Mouse (Mus musculus) midbrain, embryonic 15.5 days (tissue): ENCODE measurements around the gene Mau2. TPM values are rescaled to one million over a fixed set of nuclear protein-coding genes. Genes with fewer than 3 reads are reported as not detected.
"Not testable (repeated sequence)": the region's sequence is repeated elsewhere in the genome, so short reads cannot be mapped to it uniquely, and the experiment has no call there.

ENCODE experiments used
- ATAC-seq: fragments of 200-750 bp; cut with Nextera tagmentation; replicated peaks from 2 replicates; pipeline ENCODE4 v1.8.0; 2017; ENCODE audit warnings: moderate TSS enrichment
- H3K27ac ChIP-seq: fragments of 300-500 bp; sonication (generic); 2 replicates; pipeline ENCODE4 v1.5.1; 2015; ENCODE audit warnings: mild to moderate bottlenecking, inconsistent platforms
- H3K27me3 ChIP-seq: fragments of 300-500 bp; sonication (generic); replicated peaks from 2 replicates; pipeline ENCODE4 v1.6.1; 2015; ENCODE audit warnings: inconsistent platforms
- H3K36me3 ChIP-seq: fragments of 300-500 bp; sonication (generic); replicated peaks from 2 replicates; pipeline ENCODE4 v1.6.1; 2015; ENCODE audit warnings: inconsistent platforms
- H3K4me1 ChIP-seq: fragments of 300-500 bp; sonication (generic); 2 replicates; pipeline ENCODE4 v1.6.1; 2015; ENCODE audit warnings: inconsistent platforms
- H3K4me2 ChIP-seq: fragments of 300-500 bp; sonication (generic); 2 replicates; pipeline ENCODE4 v1.6.1; 2015; ENCODE audit warnings: inconsistent platforms, mild to moderate bottlenecking, moderate library complexity
- H3K4me3 ChIP-seq: fragments of 300-500 bp; sonication (generic); 2 replicates; pipeline ENCODE4 v1.5.1; 2015; ENCODE audit warnings: mild to moderate bottlenecking, inconsistent platforms
- H3K9ac ChIP-seq: fragments of 300-500 bp; sonication (generic); 2 replicates; pipeline ENCODE4 v1.6.1; 2015; ENCODE audit warnings: mild to moderate bottlenecking, inconsistent platforms
- H3K9me3 ChIP-seq: fragments of 300-500 bp; sonication (generic); 2 replicates; pipeline ENCODE4 v1.6.1; 2016; ENCODE audit warnings: inconsistent platforms
- WGBS: fragments of 180-500 bp; shearing (Covaris S2); methylation state at CpG from one replicate; pipeline ENCODE4 v1.1.7; 2015; ENCODE audit warnings: mixed read lengths; 5-methylcytosine and 5-hydroxymethylcytosine counted together
- polyA plus RNA-seq: library from polyadenylated mRNA; unstranded; fragments of >200 nt; fragmentation: Nextera tagmentation; extraction: Ambion mirVana; gene quantifications from 2 replicates; pipeline ENCODE4 v1.2.1, GENCODE M21; 2015

The Mau2 gene
- polyA plus RNA-seq, 1 experiment from 2014 or later, result 87.8 TPM

GRCm38 (mm10) chr8:70071836-70072440 lies 29.4 kb upstream of the Mau2 start:
- Histone ChIP-seq H3K36me3 (peaks cover 34% of the 10 kb centered on the region), H3K27me3 (no peaks in the 10 kb centered on the region), H3K4me3 (no peak overlapping the region), H3K4me2 (no peak overlapping the region), H3K27ac (no peak overlapping the region), H3K9ac (no peak overlapping the region), H3K4me1 (no peaks in the 10 kb centered on the region), H3K9me3 (no peaks in the 10 kb centered on the region)
- no peak; the same call in 1 of the 2 replicates for ATAC-seq
- 88% methylated on average over 2 of the region's 2 CpGs for WGBS

DNA sequence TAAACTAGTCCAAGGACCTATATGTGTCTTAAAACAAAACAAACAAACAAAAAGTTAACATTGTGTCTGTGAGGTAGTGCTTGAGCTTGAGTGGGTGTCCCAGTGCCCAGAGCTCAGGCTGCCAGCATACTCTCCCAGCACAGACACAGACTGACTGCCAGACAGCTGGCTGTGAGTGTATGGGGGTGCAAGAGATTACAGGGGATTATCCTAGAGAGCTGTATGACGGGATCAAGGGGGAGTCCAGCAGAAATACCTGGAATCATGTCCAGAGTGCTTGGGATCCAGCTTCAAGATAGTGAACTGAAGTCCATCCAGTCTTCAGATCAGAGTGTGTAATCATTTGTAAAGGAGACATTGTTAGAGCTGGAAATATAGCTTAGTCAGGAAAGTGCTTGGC lies 15.2 kb upstream of the Mau2 start:
- WGBS, result 65% methylated on average over 1 of the region's 1 CpGs
- no peaks in the 10 kb centered on the region for H3K9me3 ChIP-seq
- no peak overlapping the region for H3K27ac ChIP-seq
- no peak overlapping the region for H3K4me2 ChIP-seq
- no peaks in the 10 kb centered on the region for H3K4me1 ChIP-seq
- H3K36me3 ChIP-seq, result peaks cover 68% of the 10 kb centered on the region
- no peaks in the 10 kb centered on the region for H3K27me3 ChIP-seq
- ATAC-seq, result no peak
- H3K4me3 ChIP-seq, result no peak overlapping the region
- no peak overlapping the region for H3K9ac ChIP-seq

DNA sequence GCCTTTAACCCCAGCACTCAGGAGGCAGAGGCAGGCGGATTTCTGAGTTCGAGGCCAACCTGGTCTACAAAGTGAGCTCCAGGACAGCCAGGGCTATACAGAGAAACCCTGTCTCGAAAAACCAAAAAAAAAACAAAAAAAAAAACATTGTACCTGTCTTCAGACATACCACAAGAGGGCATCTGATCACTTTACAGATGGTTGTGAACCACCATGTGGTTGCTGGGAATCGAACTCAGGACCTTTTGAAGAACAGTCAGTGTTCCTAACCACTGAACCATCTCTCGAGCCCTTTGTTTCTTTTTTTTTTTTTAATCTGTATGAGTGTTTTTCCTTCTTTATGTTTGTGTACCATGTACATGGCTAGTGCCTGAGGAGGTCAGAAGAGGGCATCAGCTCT lies 7.9 kb upstream of the Mau2 start:
- H3K4me1 ChIP-seq, H3K9ac ChIP-seq, H3K4me2 ChIP-seq, H3K9me3 ChIP-seq, H3K27me3 ChIP-seq, ATAC-seq, H3K4me3 ChIP-seq, H3K27ac ChIP-seq: not testable (repeated sequence)
- H3K36me3 ChIP-seq, result peaks cover 38% of the 10 kb centered on the region
- WGBS, result 93% methylated on average over 5 of the region's 5 CpGs

DNA sequence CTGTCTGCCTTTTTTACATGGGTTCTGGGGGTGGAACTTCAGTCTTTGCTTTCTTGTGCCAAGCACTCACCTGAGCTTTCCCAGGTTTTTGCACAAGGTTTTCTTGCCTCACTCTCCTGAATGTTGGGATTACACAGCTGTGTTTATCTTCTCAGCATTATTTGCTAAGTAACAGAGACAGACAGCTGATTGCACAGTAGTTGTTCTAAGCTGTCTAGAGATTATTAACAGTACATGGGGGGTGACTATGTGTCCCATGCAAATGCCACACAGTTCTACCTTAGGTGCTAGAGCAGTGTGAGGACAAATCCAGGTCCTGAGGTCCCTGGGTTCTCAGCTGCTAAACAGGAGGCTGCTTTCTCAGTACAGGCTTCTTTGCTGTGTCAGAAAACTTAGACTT lies 7.1 kb upstream of the Mau2 start:
- Histone ChIP-seq H3K4me2 (no peak overlapping the region), H3K9me3 (no peaks in the 10 kb centered on the region), H3K27ac (no peak overlapping the region), H3K4me3 (no peak overlapping the region), H3K9ac (no peak overlapping the region), H3K4me1 (peaks cover 1% of the 10 kb centered on the region), H3K36me3 (peaks cover 34% of the 10 kb centered on the region), H3K27me3 (no peaks in the 10 kb centered on the region)
- ATAC-seq, result no peak

- peak overlapping the region; percentile 94; the same call in 1 of the 2 replicates for H3K9ac ChIP-seq
Observed at GRCm38 (mm10) chr8:70043996-70044395, 1.5 kb upstream of the Mau2 start.

GRCm38 (mm10) chr8:70041885-70042546 lies 518 bp downstream of the Mau2 start:
- ATAC-seq, result peak; percentile 2; the same call in 1 of the 2 replicates
- Histone ChIP-seq H3K9me3 (no peaks in the 10 kb centered on the region), H3K9ac (peak overlapping the region; percentile 94), H3K4me3 (peak overlapping the region; percentile 85), H3K4me2 (peak overlapping the region; percentile 78), H3K36me3 (peaks cover 3% of the 10 kb centered on the region; the same call in 1 of the 2 replicates), H3K27me3 (no peaks in the 10 kb centered on the region), H3K4me1 (peaks cover 39% of the 10 kb centered on the region), H3K27ac (peak overlapping the region; percentile 89)
- under 1% methylated on average over 47 of the region's 47 CpGs for WGBS

More at GRCm38 (mm10) chr8:70043996-70044395, 1.5 kb upstream of the Mau2 start:
- Histone ChIP-seq H3K27ac (no peak overlapping the region), H3K27me3 (no peaks in the 10 kb centered on the region), H3K4me1 (peaks cover 39% of the 10 kb centered on the region), H3K9me3 (no peaks in the 10 kb centered on the region), H3K4me3 (peak overlapping the region; percentile 85), H3K36me3 (no peaks in the 10 kb centered on the region; the same call in 1 of the 2 replicates), H3K4me2 (peak overlapping the region; percentile 78)
- ATAC-seq, result no peak
- whole genome bisulfite sequencing, result 90% methylated on average over 5 of the region's 5 CpGs

DNA sequence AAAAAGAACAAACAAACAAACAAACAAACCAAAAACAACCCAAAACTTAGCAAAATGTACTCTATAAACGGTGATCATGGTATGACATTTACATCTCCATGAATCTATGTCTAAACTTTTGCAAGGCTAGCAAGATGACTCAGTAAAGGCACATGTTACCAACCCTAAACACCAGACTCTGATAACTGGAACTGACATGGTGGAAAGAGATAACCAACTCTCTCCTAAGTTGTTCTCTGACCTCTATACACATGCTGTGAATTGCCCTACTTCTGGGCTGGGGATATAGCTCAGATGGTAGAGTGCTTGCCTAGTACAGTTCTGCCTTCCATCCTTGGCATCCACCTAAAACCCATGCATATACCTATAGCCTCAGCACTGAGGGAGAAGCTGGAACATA lies 4.5 kb downstream of the Mau2 start:
- H3K27me3 ChIP-seq, result no peaks in the 10 kb centered on the region
- H3K4me3 ChIP-seq, result no peak overlapping the region
- no peak overlapping the region for H3K4me2 ChIP-seq
- H3K36me3 ChIP-seq, result peaks cover 3% of the 10 kb centered on the region; the same call in 1 of the 2 replicates
- H3K27ac ChIP-seq, result no peak overlapping the region
- whole genome bisulfite sequencing, result 83% methylated on average over 1 of the region's 1 CpGs
- H3K4me1 ChIP-seq, result peaks cover 24% of the 10 kb centered on the region
- H3K9me3 ChIP-seq, result no peaks in the 10 kb centered on the region
- no peak for ATAC-seq
- H3K9ac ChIP-seq, result no peak overlapping the region

- Histone ChIP-seq H3K36me3 (peaks cover 52% of the 10 kb centered on the region), H3K27ac (no peak overlapping the region), H3K4me3 (no peak overlapping the region), H3K9ac (no peak overlapping the region), H3K27me3 (no peaks in the 10 kb centered on the region), H3K4me2 (no peak overlapping the region), H3K9me3 (no peaks in the 10 kb centered on the region), H3K4me1 (no peaks in the 10 kb centered on the region)
- no peak for ATAC-seq
- WGBS, result 100% methylated on average over 1 of the region's 1 CpGs
Observed at GRCm38 (mm10) chr8:70030255-70030654, 12.3 kb downstream of the Mau2 start.

DNA sequence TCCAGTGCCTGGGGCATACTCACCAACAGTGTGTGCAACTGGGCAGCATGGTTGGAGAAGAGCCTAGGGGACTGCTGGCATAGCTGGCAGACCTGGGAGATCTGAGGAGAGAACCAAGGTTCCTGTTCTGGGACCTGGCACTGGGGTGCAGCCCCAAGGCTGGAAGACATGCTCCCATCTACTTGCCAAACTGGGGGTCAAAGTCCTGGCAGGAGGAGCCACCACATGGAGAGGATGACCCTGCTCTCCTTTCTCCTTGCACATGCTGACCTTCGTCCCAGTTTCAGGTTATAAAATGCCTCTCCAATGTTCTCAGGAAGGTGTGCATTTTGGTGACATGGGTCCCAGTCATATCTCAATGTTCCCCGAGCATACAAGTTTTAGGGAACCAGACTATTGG lies 16.4 kb downstream of the Mau2 start:
- H3K4me1 ChIP-seq, result no peaks in the 10 kb centered on the region

DNA sequence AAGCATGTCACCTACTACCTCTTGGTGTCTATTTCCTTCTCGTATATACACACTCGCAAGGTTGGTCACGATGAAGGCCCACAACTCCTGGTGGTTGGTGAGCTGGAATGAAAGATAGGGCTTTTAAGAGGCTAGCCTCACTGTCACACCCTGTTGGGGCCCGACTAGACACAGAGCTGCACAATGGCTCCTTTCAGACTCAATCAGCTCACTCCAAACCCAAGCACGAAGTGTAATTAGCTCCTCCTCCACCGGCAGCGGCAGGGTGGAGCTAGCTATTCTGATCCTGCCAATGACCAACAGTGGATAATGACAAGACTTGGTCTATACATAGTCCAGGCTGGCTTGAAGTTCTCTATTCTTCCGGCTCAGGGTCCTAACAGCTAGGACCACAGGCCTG lies 18.9 kb downstream of the Mau2 start:
- no peak for ATAC-seq
- 75% methylated on average over 8 of the region's 8 CpGs for WGBS
- no peak overlapping the region for H3K4me3 ChIP-seq
- H3K4me1 ChIP-seq, result no peaks in the 10 kb centered on the region
- H3K9ac ChIP-seq, result no peak overlapping the region
- no peaks in the 10 kb centered on the region for H3K27me3 ChIP-seq
- H3K36me3 ChIP-seq, result peaks cover 95% of the 10 kb centered on the region
- no peaks in the 10 kb centered on the region for H3K9me3 ChIP-seq
- no peak overlapping the region for H3K4me2 ChIP-seq
- H3K27ac ChIP-seq, result no peak overlapping the region

More for the DNA sequence above, 16.4 kb downstream of the Mau2 start:
- no peak overlapping the region for H3K27ac ChIP-seq
- peaks cover 91% of the 10 kb centered on the region for H3K36me3 ChIP-seq
- no peaks in the 10 kb centered on the region for H3K27me3 ChIP-seq
- no peaks in the 10 kb centered on the region for H3K9me3 ChIP-seq
- no peak overlapping the region for H3K4me3 ChIP-seq
- WGBS, result 89% methylated on average over 2 of the region's 2 CpGs
- H3K9ac ChIP-seq, result no peak overlapping the region
- H3K4me2 ChIP-seq, result no peak overlapping the region
- ATAC-seq, result no peak

- H3K9ac ChIP-seq, result no peak overlapping the region
- H3K27ac ChIP-seq, result no peak overlapping the region
- no peaks in the 10 kb centered on the region for H3K27me3 ChIP-seq
- no peak for ATAC-seq
- no peaks in the 10 kb centered on the region for H3K4me1 ChIP-seq
- no peaks in the 10 kb centered on the region for H3K9me3 ChIP-seq
- H3K36me3 ChIP-seq, result peaks cover 35% of the 10 kb centered on the region
- WGBS, result 79% methylated on average over 1 of the region's 1 CpGs
- H3K4me3 ChIP-seq, result no peak overlapping the region
- H3K4me2 ChIP-seq, result no peak overlapping the region
Observed at GRCm38 (mm10) chr8:70015017-70015416, 27.5 kb downstream of the Mau2 start.

DNA sequence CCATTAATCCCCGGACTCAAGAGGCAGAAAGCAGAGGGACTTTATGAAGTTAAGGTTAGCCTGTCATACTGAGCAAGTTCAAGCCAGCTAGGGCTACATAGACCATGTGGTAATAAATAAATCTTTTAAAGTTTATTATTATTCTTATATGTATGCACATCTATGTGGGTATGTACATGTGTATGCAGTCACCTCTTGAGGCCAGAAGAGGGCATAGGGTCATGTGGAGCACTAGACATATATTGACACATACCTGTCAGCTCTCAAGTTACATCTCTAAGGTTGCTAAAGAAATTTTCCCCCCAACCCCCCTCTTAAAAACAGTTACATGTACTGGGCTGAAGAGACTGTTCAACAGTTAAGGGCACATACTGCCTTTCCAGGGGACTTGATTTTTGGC lies 29.8 kb downstream of the Mau2 start:
- no peaks in the 10 kb centered on the region for H3K4me1 ChIP-seq
- no peak; the same call in 1 of the 2 replicates for ATAC-seq
- no peak overlapping the region for H3K27ac ChIP-seq

DNA sequence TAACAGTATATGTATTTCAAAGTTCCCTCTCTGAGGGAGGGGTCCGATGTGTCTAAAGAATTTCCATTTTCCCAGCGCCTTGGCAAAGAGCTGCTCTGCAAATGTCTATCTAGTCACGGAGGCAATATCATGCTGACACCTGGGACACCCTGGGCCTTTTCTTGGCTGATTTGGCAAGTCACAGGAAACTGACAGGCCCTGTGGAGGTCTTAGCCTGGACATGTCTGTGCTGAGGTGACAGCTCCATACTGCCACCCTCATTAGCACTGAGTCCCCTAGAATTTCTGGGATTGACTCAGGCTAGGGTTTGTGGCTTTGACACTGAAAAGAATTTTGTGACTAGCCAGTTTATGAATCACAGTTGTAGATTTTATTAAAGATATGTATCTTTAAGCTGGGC lies 30.2 kb downstream of the Mau2 start:
- no peak overlapping the region for H3K27ac ChIP-seq
- H3K4me1 ChIP-seq, result no peaks in the 10 kb centered on the region
- H3K9ac ChIP-seq, result no peak overlapping the region
- H3K9me3 ChIP-seq, result no peaks in the 10 kb centered on the region
- 81% methylated on average over 3 of the region's 3 CpGs for WGBS
- no peak for ATAC-seq
- H3K27me3 ChIP-seq, result no peaks in the 10 kb centered on the region
- no peak overlapping the region for H3K4me3 ChIP-seq
- peaks cover 9% of the 10 kb centered on the region; the same call in 1 of the 2 replicates for H3K36me3 ChIP-seq
- no peak overlapping the region for H3K4me2 ChIP-seq

More for the DNA sequence above, 29.8 kb downstream of the Mau2 start:
- Histone ChIP-seq H3K9me3 (no peaks in the 10 kb centered on the region), H3K4me2 (no peak overlapping the region), H3K4me3 (no peak overlapping the region), H3K36me3 (peaks cover 13% of the 10 kb centered on the region; the same call in 1 of the 2 replicates), H3K9ac (no peak overlapping the region), H3K27me3 (no peaks in the 10 kb centered on the region)
- 72% methylated on average over 1 of the region's 1 CpGs for WGBS
